ENCODE assay signal across 8 mouse cellular contexts in the genomic region with DNA sequence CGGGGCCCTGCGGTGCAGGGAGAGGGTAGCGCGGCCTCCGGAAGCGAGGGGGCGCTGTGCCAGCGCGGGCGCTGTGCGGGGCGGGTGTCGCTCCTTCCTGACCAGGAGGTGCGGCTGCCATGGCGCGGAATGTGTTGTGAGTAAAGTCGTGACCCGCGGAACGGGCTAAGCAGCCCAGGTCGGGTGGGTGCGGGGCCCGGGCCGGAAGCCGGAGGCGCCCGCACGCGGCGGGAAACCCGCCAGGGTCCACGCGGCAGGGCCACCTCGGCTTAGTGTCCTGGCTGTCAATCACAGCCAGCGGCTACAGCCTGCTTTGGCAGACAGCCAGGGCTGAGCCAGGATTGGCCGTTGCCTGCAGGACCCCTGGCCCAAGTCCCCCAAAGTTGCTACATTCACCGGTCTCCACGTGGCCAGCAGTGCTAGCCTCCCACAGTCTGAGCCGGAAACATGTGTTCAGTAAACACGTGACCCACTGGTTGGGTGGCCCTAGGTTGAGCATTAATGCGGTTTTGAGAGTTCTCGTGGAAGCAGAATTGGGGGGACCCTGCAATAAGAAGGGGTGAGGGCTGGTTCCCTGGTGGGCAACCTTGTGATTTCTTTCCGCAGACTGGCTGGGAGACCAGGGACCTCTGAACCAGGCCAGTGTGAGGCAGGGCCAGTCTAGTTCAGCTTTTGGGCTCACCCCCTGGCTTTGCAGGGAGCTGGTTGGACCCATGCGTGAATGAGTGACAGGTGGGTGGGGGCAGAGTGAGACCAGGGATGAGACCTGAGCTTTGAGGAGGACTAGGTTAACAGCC. TPM values are rescaled to one million over a fixed set of nuclear protein-coding genes. Genes with fewer than 3 reads are reported as not detected.
DNase-seq lines count a peak whose midpoint lies in the region; ATAC-seq and TF ChIP-seq lines count a peak whose summit lies in the region.

No protein-coding gene starts in this region.

- 1% methylated on average over 41 of the region's 44 CpGs for WGBS in hindbrain, postnatal 0 days
- WGBS in macrophage (ENCODE audit: missing documents) = 0% methylated on average over 24 of the region's 44 CpGs

- intact Hi-C loops in gastrocnemius, adult 2 months (cut with DNase I) = loop anchor here (2.0 to 5.0 kb wide), 2 partner anchors 52 to 216 kb away; no protein-coding TSS in a partner anchor
- intact Hi-C loops in left cerebral cortex, adult 2 months (cut with DNase I) = loop anchor here (2.0 kb wide), 1 partner anchor 198 kb away; no protein-coding TSS in a partner anchor

- H3K9ac ChIP-seq in hindbrain, postnatal 0 days (replicated peaks; ENCODE audit: low read length) = peak overlapping the region; percentile 59

- H3K9me3 ChIP-seq in hindbrain, postnatal 0 days (ENCODE audit: low read length) = no peaks in the 10 kb centered on the region

- ATAC-seq in hindbrain, postnatal 0 days = peak; percentile 92

- H3K79me2 ChIP-seq in macrophage (ENCODE audit: inconsistent target) = no peaks in the 10 kb centered on the region

- 0 out of 2 replicates have a peak, but pooled peaks cover 3% of the 10 kb centered on the region for H3K36me3 ChIP-seq in hindbrain, postnatal 0 days (ENCODE audit: insufficient read depth, low read length)
- H3K36me3 ChIP-seq in macrophage (ENCODE audit: inconsistent target) = peaks cover 5% of the 10 kb centered on the region; the same call in 1 of the 2 replicates

- H3K27ac ChIP-seq in gastrocnemius, adult 2 months = peak overlapping the region; percentile 96
- H3K27ac ChIP-seq in hindbrain, postnatal 0 days = peak overlapping the region; percentile 75
- H3K27ac ChIP-seq in left cerebral cortex, adult 2 months = peak overlapping the region; percentile 87
- peak overlapping the region; percentile 71 for H3K27ac ChIP-seq in macrophage

- DNase-seq in ZHBTc4 (ENCODE audit: low read depth, low spot score) = peak; percentile 86
- peak; percentile 90 to 93 for DNase-seq in cerebellum, postnatal 4 days (ENCODE audit: low spot score in 2 of 2)
- DNase-seq in gastrocnemius, adult 2 months = peak; percentile 94
- peak; percentile 93 for DNase-seq in hindbrain, postnatal 0 days (ENCODE audit: low spot score)
- DNase-seq in left cerebral cortex, adult 2 months (ENCODE audit: extremely low spot score in 1 of 2, low spot score in 2 of 2) = peak; percentile 83 to 88
- peak; percentile 78 for DNase-seq in retina, postnatal 7 days (ENCODE audit: low read depth, low spot score)
- DNase-seq in urinary bladder, adult 18-20 months (ENCODE audit: low spot score in 2 of 2) = peak; percentile 76 to 81

- peak overlapping the region; percentile 70 for H3K4me2 ChIP-seq in hindbrain, postnatal 0 days (ENCODE audit: low read depth, low read length)

- no peaks in the 10 kb centered on the region for H3K27me3 ChIP-seq in hindbrain, postnatal 0 days (ENCODE audit: insufficient read depth, low read length)

- H3K4me1 ChIP-seq in hindbrain, postnatal 0 days (ENCODE audit: insufficient read depth, low read length) = peaks cover 10% of the 10 kb centered on the region

- H3K4me3 ChIP-seq in gastrocnemius, adult 2 months = peak overlapping the region; percentile 98
- H3K4me3 ChIP-seq in hindbrain, postnatal 0 days (ENCODE audit: low read length) = peak overlapping the region; percentile 55
- peak overlapping the region; percentile 84 for H3K4me3 ChIP-seq in left cerebral cortex, adult 2 months
- H3K4me3 ChIP-seq in macrophage (ENCODE audit: inconsistent target) = peak overlapping the region; percentile 54

- peak; percentile 98 for TF ChIP-seq CTCF in gastrocnemius, adult 2 months (IDR thresholded peaks at IDR 0.05)
- peak; percentile 75 for TF ChIP-seq CTCF in hindbrain, postnatal 0 days (IDR thresholded peaks at IDR 0.05; ENCODE audit: low read depth)
- peak; percentile 94 for TF ChIP-seq CTCF in left cerebral cortex, adult 2 months (IDR thresholded peaks at IDR 0.05)

RNA-seq across cellular contexts. Expression of a gene that starts 0.8 kb away (rescaled TPM):
- total RNA-seq in gastrocnemius, adult 2 months (2021) = 1 to 10 TPM in 1 of 2 experiments, under 1 TPM in 1; 0.89 to 1.4 TPM
- 64.0 and 69.3 TPM in 2 replicates for total RNA-seq in hindbrain, postnatal 0 days (2014; rRNA removed)
- polyA plus RNA-seq in hindbrain, postnatal 0 days (2015; fragmentation: Nextera tagmentation; extraction: Ambion mirVana) = 17.4 and 25.5 TPM in 2 replicates
- 1 to 10 TPM; 4.7 to 6.7 TPM for total RNA-seq in left cerebral cortex, adult 2 months (2021)
- total RNA-seq in macrophage (2018; cell fraction: chromatin; rRNA removed) = 10 to 100 TPM in 19 of 26 experiments, 1 to 10 TPM in 7; 4.6 to 43.7 (median 14.7) TPM
- 10 to 100 TPM; 21.1 to 56.2 (median 36.5) TPM for total RNA-seq in macrophage (2018; cell fraction: cytosol; rRNA removed)
- 10 to 100 TPM in 15 of 26 experiments, 1 to 10 TPM in 11; 3.7 to 32.7 (median 10.8) TPM for total RNA-seq in macrophage (2018; cell fraction: nucleus; rRNA removed)
- polyA plus RNA-seq in macrophage (2018) = 31.4 to 47.4 TPM (median 43.1 TPM) in 3 replicates

RNA-seq across cellular contexts. Expression of a gene that starts 34.6 kb away (rescaled TPM):
- total RNA-seq in gastrocnemius, adult 2 months (2021) = over 10,000 TPM; 28,899 to 38,022 TPM
- total RNA-seq in hindbrain, postnatal 0 days (2014; rRNA removed) = 1.3 and 4.7 TPM in 2 replicates
- 3.1 and 3.9 TPM in 2 replicates for polyA plus RNA-seq in hindbrain, postnatal 0 days (2015; fragmentation: Nextera tagmentation; extraction: Ambion mirVana)
- not detected for total RNA-seq in left cerebral cortex, adult 2 months (2021)
- 10 to 100 TPM in 4 of 26 experiments, 1 to 10 TPM in 20, under 1 TPM in 1, not detected in 1; 0.88 to 12.2 (median 3.9) TPM for total RNA-seq in macrophage (2018; cell fraction: chromatin; rRNA removed)
- under 1 TPM in 12 of 26 experiments, not detected in 14; 0.15 to 0.80 (median 0.35) TPM for total RNA-seq in macrophage (2018; cell fraction: cytosol; rRNA removed)
- total RNA-seq in macrophage (2018; cell fraction: nucleus; rRNA removed) = 1 to 10 TPM in 21 of 26 experiments, not detected in 5; 1.1 to 9.3 (median 2.8) TPM
- 0.75 TPM in 1 of 3 replicates, not detected in the others for polyA plus RNA-seq in macrophage (2018)

Comparison
In these comparisons a context has a peak if more than half of its experiments do, and no peak if none do; other contexts are left out.
1. Peak in every context shown above with its lines: DNase-seq, ATAC-seq, H3K4me3 ChIP-seq and H3K27ac ChIP-seq.
2. RNA of a gene that starts 34.6 kb away (total RNA-seq): 28,899 to 38,022 TPM in gastrocnemius, adult 2 months; 1.3 to 4.7 TPM in hindbrain, postnatal 0 days and not detected in left cerebral cortex, adult 2 months; every median in the first group is over 1,000 times any median in the second.